Mouse (Mus musculus) cerebellum, adult (tissue): ENCODE measurements around the gene Dazap2.

ENCODE experiments used
- ATAC-seq: cut with Nextera tagmentation; 2 replicates; pipeline ENCODE4 v1.9.2; 2017; ENCODE audit warnings: mild to moderate bottlenecking, moderate library complexity, mixed read lengths; ENCODE audit not compliant: insufficient number of reproducible peaks, low FRiP score, low TSS enrichment

Dazap2 gene

DNA sequence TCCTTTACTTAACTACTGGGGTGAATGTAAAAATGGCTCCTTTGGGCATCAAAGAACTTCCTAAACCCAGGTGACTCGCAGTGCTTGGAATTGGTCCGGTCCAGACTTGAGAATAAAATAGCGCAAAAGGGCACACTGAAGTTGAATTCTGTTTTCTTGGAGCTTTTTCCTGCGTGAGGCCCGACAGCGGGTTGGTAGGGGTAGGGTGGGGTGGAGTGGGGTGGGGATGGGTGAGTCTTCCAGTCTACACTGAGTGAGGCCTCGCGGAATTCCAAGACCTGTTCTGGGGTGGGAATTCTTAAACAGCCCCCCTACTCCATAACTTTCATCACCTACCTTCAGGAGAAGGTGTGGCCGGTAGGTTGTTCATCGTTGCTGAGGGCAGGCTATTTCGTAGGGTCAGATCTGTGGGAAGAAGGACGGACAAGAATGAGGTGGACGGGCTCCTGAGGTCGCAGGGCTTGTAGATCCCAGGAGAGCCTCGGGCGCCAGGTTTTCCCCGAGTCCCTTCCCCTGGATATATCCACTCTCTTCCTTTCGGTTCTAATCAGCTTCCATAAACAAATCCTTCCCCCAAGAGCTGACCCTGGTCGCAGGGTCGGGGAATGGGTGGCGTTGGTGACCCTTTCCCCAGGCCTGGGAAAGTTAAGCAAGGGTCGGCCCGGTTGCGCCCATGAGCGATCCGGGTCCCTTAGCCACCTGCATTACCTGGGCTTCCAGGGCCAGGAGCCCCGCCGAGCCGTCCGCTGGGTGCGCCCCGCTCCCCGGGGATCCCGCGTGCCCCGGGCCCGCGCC is 20.9 kb downstream of the Dazap2 start:
- no peak for ATAC-seq

DNA sequence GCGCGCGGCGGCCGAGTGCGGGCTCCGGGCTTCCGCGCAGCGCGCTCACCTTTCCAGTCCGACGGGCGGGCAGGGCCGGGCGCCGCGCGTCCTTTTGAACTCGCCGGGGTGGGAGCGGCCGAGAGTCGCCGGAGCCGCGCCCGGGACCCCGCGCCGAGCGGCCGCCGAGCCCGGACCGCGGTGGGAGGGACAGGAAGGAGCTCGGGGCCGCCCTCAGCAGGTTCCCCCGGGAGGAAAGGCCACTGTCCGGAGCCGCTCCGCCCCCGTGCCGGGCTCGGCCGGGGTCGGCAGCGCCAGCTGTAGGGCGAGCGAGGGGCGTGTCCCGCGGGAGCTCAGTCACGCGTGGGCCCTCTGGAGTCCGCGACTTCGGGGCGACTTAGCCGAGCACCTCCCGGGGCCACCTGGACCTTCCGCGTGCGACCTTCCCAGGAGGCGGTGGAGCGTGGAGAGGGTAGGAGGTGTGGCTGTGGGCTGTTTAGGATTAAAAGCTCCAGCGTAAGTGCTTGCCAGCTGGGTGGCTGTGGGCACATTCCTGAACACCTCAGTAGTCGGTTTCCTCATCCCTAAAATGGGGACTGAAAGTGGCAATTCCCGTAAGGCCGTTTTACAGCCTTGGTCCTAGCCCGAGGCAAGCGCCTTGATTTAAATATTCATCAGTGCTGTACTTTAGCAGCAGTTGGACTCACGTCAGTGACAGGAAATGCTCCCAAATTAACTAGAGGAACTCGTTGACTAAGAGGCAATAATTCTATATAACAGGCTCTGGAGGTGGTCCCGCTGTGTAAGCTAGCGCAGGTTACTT is 21.8 kb downstream of the Dazap2 start, which contains the start of gene Smagp:
Gene Smagp (minus strand): TSS at position 241 of the 802 bp plus-strand sequence.
- ATAC-seq, result no peak; the same call in 1 of the 2 replicates

DNA sequence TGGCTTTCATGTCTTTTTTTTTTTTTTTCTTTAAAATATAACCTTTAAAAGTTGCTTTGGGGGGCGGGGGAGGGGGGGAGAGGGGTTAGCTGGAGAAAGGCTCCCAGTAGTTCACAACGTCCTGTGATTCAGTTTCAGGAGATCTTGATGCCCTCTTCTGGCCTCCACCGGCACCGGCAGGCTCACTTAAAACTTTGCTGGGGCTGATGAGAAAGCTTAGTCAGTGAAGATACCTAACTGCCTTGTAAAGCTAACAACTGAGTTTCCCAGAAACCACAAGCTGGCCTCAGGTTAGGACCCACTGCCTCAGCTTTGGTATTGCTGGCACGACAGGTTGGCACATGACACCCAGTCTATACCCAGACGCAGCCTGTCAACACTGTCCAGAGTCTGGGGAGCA is 22.5 kb downstream of the Dazap2 start:
- no peak for ATAC-seq

DNA sequence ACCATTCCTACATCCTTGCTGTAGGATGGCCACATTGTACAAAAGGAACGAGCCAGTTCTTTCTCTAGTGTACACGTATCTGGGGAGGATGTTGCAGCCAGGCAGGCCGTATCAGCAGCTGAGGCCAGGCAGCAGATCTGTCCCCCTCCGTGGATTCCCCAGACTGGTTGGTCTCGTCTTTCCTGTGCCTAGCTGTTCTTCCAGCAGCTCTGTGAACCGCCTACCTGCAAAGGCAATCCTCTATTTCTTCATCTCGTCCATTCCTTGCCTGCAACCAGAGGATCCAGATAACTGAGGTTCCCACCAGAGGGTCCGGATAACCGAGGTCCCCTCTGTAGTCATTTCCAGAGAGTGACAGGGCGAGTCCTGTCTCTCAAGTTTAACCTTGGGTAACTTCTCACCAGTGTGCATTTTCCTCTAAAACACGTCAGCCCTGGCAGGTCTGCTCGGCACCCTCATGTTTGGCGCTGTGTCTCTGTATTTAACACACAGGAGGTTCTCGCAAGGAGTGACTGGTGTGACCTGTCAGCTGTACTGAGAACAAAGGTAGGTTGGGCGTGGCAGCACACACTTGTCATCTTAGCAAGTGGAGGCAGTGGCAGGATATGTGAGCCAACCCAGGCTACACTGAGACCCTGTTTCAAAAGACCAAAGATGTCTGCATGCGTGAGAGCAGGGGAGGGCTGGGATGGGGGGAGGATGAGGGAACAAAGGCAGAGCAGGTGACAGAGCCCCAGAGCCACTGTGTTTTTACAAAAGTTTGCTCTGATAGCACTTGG is 25.0 kb downstream of the Dazap2 start:
- ATAC-seq, result no peak

DNA sequence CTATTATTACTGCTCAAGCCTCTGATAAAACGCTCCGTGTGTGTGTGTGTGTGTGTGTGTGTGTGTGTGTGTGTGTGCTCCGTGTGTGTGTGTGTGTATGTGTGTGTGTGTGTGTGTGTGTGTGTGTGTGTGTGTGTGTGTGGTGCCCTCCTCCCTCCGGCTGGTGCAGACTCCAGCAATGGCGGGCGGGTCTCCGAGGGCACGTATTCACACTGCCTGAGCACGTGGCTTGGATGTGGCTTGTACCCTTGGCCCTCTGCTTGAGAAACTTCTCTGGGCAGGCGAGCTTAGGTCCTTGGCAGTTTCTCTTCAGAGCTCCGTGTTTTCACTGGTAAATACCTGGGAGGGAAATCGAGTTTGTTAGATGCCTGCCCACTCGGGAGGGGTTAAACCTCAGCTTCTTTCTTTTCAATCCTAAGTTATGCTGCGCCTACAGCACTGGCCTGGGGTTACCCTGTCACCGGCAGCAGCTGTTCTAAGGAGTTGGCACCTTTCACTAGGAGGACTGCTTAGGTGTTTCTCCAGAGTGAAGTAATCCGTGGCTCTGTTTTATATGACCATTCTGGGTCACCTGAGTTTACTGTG is 26.2 kb downstream of the Dazap2 start:
- no peak for ATAC-seq

DNA sequence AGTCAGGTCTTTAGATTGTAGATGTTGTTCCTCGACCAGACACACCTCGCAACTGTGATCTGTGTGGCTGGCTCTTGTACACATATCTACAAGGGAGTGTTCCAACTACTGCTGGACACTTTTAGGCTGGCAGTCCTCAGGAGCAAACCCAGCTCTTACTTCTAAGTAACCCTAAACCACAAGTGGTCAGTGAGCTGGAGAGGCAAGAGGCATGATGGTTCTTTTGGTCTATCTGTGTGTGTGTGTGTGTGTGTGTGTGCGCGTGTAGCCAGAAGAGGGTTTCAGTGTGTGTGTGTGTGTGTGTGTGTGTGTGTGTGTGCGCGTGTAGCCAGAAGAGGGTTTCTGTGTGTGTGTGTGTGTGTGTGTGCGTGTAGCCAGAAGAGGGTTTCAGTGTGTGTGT is 27.3 kb downstream of the Dazap2 start:
- no peak for ATAC-seq

- 0 out of 2 replicates have a peak, but pooled peaks have one; percentile 56 for ATAC-seq
Measured at GRCm38 (mm10) chr15:100646161-100646560, 31.0 kb downstream of the Dazap2 start.

- ATAC-seq, result no peak; the same call in 1 of the 2 replicates
Measured at GRCm38 (mm10) chr15:100650111-100650510, 35.0 kb downstream of the Dazap2 start.

DNA sequence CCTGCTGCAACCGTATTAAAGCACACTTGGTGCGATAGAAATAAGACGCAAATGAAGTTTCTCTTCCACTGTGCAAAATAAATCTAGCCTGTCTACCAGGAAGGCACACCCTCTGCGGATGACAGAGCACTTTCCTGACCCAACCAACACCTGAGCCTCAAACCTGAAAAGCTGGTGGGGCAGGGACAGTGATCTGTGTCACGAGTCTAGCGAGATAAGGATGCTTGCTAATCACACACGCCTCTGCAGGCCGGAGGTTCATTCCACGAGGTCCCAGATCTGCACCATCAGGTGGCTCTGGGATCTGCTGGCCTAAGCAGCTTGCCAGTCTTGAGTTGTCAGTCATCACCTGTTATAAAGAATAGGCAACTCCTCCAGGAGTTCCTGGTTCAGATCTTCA is 36.5 kb downstream of the Dazap2 start:
- no peak for ATAC-seq

DNA sequence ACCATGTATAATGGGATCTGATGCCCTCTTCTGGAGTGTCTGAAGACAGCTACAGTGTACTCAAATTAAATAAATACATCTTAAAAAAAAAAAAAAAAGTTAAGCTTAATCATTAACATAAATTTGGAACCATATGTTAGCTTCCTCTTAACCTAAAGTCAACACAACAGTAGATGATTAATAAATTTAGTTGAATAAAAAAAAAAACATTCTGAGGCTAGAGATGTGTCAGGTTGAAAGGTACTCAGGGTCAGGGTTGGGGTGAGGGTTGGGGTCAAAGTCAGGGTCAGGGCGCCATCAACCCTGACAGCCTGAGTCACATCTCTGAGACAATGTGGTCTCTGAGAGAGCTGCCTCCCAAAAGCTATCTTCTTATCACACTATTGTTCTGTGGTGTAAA is 39.1 kb downstream of the Dazap2 start:
- no peak for ATAC-seq

- ATAC-seq, result no peak
Measured at GRCm38 (mm10) chr15:100655201-100655600, 40.1 kb downstream of the Dazap2 start.

GRCm38 (mm10) chr15:100660306-100660705 is 45.2 kb downstream of the Dazap2 start:
- ATAC-seq, result 0 out of 2 replicates have a peak, but pooled peaks have one; percentile 56

DNA sequence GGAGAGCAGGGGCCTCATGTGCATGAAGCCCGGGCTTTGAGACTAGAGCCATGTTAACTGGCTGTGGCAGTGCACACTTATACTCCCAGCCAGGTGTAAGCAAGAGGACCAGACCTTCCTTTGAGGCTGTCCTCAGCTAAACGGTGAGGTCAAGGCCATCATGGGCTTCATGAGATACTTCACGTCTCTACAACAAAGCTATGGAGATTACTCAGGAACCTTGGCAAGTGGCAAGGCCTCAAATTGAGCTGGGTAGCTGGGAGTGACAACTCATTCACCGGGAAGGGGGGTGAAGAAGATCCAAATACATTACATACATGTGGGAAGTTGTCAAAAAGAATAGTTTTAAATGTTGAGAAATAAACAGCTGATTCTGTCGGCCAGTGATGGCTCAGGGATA is 45.7 kb downstream of the Dazap2 start:
- no peak for ATAC-seq

DNA sequence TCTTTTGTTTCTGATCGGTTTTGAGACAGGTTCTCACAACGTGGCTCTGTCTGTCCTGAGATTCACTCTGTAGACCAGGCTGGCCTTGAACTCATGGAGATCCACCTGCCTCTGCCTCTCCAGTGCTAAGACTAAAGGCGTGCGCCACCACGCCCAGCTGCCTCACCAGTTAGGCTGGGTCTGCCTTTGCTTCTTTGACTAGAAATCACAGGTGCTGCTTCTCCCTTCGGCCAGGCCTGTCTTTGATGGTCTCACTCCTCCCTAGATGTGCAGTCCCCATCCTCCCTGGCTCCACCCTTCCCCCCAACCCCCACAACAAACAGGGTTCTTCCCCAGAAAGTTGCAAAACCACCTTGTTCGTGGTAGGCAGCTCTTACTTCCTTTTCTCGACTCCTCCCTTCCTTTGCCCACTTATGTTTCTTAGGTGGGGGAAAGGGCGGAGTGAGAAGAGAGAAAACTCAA is 49.7 kb downstream of the Dazap2 start:
- no peak for ATAC-seq

DNA sequence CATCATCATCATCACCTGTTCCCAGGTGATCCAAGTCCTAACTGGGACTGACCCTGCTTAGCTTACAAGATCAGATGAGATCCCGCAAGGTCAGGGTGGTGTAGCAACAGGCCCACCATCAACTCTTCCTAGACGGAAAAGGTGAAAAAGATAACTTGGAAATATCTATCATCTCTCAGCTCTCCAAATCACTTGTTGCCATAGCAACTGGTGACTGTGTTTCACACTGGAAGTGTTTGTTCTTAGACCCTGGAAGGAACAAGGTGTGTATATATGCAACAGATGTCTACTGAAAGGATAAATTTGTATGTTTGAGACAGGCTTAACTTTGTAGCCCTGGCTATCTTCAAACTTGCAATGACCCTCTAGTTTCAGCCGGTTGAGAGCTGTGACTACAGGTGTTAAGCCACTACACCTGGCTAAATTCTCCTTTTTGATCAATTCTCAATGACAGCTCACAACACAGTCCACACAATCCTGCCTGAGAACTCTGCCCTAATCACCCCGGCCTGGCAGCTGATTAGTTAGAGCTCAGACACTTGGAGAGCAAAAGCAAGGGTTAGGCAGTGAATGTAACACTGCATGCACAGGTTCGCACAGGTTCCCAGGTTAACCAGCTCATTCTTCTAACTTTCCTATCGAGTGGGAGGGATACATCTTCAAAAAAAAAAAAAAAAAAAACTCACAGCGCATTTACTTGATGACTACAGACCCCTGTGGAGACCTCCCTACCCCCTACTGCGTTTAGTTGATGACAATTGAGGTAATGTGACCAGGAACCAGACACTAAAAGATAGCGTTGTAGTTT is 50.5 kb downstream of the Dazap2 start:
- ATAC-seq, result no peak

DNA sequence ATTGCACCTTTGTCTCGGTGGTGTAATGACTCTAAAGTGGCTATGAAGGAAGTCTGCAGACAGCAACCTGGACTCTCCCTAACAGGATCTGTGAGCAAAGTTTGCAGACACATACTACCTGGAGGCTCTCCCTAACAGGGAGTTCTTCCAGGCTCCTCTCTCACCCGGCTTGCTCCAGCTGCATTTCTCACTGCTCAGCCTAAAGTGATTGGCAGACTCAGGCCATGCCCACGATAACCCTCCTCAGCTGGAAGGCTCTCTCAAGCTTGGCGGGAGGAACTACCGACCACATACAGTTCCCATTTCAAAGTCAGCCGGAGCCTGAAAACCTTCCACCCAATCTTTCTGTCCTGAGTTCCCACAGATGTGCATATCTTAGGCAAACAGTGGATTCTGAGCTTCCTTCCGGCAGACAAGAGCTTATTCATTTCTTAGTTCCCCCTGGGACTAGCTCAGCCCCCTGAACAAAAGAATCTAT is 51.1 kb downstream of the Dazap2 start:
- no peak for ATAC-seq

- ATAC-seq, result no peak
Measured at GRCm38 (mm10) chr15:100666851-100667250, 51.7 kb downstream of the Dazap2 start.

DNA sequence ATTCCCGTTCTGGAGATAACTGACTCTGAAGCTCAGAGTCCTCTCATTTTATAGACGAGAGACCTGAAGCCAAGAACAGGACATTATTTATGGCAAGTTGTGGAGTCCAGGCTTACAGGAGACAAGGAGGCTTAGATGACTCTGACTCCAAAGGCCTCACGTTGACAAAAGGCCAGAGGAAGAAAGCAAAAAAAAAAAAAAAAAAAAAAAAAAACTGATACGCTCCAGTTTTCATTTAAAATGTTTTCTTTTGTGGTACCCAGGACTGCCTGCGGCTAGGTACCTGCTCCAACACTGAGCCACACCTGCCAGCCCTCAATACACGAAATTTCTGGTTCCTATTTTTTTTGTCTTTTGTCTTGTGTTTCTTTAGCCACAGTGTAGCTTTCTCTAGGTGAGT is 52.3 kb downstream of the Dazap2 start:
- no peak for ATAC-seq

DNA sequence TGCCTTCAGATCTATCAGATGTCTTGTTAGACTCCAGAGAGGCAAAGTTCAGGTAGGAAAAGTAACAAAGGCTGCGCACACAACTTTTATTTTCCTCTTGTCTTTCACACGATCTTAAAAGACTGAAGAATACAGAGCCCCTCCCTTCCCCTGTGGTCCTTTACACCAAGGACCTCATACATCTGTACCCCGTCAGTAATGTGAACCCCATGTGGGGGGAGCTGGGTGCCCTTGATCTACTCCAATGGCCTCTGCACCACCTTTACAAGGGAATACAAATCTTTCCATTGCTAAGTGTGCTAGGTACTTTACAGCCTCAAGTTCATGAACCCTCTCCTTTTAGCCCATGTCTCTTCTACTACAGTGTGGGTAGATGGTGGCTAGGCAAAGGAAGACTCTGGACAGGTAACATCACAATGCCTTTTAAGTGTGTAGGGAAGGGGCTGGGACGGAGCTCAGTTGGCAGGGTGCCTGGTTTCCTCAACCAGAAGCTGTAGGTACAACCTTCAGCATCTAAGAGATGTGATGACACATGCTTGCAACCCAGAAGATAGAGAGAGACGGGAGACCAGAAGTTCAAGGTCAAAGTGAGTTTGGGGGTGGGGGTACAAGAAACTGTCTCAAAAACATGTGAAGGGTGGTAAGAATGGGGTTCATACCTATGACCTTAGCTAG is 52.9 kb downstream of the Dazap2 start:
- no peak for ATAC-seq
